Mouse (Mus musculus) brain, embryonic 14.5 days (tissue): ENCODE measurements at regions not wholly inside any gene's neighbourhood (a gene's known extent, or its start where the extent isn't known, plus 50 kb on each side); places are given as distances from the start of the nearest gene placed in this dataset.

Experiments used
- CTCF ChIP-seq: fragments of 200-500 bp; IDR thresholded peaks from 2 replicates; pipeline ENCODE4 v1.5.1; 2012; ENCODE audit warnings: inconsistent platforms, mild to moderate bottlenecking, moderate library complexity, borderline replicate concordance; ENCODE audit not compliant: insufficient read depth, insufficient read length; ENCODE audit errors: extremely low read depth
- POLR2A ChIP-seq: fragments of 200-500 bp; IDR thresholded peaks from 2 replicates; pipeline ENCODE4 v1.6.1; 2012; ENCODE audit warnings: mild to moderate bottlenecking, inconsistent platforms, borderline replicate concordance; ENCODE audit not compliant: poor library complexity, insufficient read depth, insufficient read length, severe bottlenecking; ENCODE audit errors: extremely low read depth

- no peak for TF ChIP-seq POLR2A
- no peak for TF ChIP-seq CTCF
Measured at GRCm38 (mm10) chr10:98839963-98840362, 74.2 kb upstream of the Atp2b1 start.
